Mouse (Mus musculus): Measurements from ENCODE around the gene Atrnl1.
"Not testable (repeated sequence)": the region's sequence is repeated elsewhere in the genome, so short reads cannot be mapped to it uniquely, and the experiment has no call there.

The Atrnl1 gene

DNA sequence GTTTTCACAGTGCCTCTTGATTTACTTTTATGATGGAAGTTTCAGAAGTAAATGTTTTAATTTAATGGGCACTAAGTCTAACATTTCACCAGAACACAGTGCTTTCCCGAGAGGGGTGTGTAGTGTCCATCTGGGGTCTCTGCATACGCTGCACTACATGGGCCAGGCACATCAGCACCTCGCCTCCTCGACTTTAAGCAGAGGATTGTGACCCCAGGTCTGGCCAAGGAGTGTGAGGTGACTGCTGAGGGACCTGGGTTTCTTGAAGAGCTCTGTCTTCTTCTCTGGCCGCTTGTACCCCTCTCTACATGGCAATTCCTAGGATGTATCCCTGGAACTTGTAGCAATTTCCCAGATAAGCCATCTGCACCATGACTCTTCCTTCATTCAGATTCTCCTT lies 422.4 kb downstream of the Atrnl1 start:
- no peak for DNase-seq (ENCODE audit: low spot score)

DNA sequence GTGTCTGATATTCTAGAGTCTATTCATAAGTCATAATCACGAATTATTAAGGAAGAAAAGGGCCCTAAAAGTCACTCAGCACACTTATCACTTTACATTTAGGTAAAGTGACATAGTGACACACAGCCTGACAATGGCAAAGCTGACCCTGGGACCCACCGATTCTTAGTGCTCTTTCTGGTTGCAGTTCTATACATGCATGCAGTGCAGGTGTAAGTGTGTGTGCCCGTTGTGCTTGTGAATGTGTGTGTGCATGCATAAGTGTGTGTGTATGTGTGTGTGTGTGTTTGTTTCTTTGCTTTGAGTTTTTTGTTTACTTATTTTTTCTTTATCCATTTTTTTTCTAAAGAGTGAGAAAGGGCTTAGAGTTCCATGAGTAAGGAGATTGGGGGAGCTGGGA lies 425.3 kb downstream of the Atrnl1 start:
- no peak for DNase-seq (ENCODE audit: low spot score)

DNA sequence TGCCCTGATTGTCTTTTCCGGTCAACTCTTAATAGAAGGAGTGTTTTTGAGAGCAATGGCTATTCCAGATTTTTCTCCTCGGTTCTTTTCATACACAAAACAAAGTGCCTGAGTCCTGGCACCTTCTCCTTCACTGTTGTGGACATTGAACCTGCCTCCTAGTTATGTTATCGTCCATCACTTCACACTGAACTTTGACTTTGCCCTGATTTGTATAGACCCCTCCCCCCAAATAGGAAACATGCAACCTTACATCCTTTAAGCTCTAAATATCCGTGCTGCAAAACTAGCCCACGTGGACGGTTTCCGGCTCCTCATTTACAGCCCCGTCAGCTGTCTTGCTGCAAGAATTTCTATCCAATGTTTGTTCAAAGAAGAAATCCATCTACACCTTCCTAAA lies 432.3 kb downstream of the Atrnl1 start:
- no peak for DNase-seq (ENCODE audit: low spot score)

DNA sequence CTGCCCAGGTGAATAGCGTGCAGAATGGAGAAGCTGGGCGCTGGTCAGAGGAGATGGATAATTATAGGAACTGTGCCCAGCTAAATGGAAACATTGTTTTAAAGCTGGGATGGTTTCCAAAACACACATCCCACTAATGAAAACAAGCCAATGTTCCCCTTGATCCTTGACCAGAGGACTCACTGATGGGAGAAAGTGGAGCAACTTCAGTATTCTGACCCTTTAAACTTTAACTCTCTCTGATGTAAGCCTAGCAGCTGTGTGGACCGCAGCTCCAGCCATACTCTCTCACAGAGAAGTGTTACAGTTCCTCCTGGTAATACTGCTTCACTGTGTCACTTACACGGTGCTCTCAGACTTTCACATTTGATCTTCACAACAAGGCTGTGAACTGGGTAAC lies 432.7 kb downstream of the Atrnl1 start:
- DNase-seq (ENCODE audit: low spot score) = no peak

DNA sequence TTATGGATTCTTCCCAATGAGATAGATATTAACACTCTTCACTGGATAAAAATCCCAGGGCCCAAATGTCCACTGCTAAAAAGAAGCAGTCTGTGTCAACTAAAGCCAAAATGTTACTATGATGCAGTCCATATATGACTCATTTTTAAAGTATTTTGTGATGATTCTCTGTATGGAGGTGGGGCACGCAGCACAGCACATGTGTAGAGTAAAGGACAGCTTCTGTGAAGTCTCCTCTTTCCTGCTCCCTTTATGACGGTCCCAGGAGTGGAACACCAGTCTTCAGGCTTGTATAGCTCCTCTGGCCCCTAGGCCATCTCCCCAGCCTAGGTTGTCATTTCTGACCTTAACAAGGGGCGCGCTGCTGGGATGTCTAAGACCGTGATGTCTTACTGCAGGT lies 434.0 kb downstream of the Atrnl1 start:
- DNase-seq (ENCODE audit: low spot score) = no peak

DNA sequence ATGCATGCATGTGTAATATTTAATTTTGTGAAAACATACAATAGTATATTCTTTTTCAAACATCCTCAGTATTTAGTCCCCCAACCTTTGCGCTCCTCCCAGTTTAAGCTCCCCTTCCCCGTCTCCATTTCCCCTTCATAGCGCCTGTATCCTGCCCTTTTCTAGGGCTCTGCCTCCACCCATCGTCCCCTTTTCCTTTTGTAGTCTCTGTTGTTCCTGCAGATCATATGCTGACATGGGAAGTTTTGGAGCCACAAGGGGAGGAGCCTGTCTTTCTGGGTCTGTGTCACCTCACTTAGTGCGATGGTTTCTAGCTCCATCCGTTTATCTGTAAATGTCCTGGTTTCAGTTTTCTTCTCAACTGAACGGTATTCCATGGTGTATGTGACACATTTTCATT lies 435.8 kb downstream of the Atrnl1 start:
- no peak for DNase-seq (ENCODE audit: low spot score)

DNA sequence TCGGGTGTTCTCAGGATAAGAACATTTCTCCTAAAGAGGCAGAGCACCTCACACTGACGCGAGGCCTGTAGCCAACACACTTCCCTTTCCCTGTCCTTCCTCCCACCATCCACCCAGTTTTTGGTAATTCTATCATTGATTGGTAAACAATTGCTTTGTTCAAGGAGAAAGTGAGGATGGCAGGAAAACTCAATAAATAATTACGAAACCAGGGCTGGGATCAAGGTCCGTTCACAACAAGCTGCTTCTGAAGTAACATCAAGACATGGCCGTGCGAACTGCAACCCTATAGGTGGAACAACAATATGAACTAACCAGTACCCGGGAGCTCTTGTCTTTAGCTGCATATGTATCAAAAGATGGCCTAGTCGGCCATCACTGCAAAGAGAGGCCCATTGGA lies 439.6 kb downstream of the Atrnl1 start:
- DNase-seq (ENCODE audit: low spot score) = not testable (repeated sequence)

DNA sequence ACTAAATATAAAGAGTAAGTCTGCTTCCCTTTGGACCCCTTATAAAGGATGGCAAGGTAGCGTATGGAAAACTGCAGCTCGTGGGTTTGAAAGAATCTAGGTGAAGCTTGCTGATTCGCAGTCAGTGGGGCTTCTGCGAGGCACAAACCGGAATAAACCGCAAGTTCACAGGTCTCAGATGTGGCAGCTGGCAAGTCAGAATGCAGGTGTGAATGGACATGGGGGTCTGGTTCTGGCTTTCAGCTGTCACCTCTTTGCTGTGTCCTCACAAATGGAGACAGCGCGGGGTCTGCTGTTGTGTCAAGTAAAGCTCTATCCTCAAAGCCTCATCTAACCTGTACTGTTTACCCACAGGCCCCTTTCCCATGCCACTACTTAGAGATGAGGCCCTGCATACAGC lies 440.2 kb downstream of the Atrnl1 start:
- no peak for DNase-seq (ENCODE audit: low spot score)

DNA sequence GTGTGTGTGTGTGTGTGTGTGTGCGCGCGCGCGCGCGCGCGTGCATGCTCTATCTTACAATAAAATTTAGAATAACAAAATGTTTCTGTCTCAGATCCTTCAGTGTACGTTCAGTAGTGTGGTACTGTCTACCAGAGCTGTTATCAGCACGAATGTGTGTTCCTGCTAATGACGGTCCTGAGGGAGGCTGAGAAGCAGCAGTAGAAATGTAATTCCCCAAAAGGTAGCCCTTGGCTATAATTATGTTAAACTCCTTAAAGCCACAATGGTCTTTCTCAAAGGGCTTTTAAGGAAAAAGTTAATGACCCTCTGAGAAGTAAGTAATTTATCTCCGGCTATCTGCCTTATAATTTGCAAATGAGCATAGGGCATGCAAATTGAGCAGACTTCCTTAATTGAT lies 441.1 kb downstream of the Atrnl1 start:
- DNase-seq (ENCODE audit: low spot score) = no peak

DNA sequence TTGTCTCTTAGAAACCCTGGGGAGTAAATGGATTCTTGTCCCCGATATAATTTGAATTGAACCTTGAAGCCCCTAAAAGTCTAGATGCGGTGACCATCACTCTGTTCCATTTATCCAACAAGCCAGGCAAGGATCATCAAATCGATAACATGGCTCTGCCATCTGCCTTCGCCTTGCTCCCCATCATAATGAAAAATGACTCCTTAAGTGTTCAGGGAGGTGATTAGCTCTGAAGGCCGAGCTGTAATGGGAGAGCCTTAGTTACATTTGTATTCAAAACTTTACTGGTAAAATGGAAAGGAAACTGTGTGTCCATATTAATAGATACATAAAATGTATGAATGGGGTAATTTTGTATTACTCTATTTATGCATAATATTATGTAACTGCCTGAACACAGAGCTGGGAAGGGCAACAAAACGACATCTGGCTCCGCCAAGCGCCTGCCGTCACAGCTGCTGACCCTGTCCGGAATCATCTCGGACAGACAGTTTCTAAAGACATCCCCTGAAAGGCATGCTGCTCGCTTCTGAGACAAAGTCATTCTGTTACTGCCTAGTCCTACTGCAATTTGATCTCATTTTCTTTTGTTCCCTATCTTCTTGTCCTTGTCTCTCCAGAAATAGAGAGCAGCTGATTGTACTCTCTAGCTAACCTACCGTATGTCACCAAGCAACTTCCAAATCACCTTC lies 441.8 kb downstream of the Atrnl1 start:
- no peak for DNase-seq (ENCODE audit: low spot score)

DNA sequence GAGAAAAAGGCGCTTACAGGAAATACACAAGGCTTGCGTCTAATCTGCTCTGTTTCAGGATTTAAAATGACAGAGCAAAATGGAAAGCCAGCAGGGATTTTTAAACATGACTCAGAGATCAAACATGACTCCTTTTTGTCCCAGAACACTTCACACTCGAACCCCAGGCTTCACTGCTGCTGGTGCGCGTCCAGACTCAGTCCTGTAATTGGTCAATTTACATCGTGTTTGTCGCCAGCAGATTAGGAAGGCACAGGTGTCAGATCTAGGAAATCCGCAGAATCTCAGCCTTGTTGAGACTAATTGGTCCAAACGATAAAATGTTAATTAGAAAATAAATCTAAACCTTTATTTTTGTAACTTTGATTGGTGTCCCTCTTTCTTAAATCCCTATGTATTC lies 448.9 kb downstream of the Atrnl1 start:
- DNase-seq (ENCODE audit: low spot score) = no peak

DNA sequence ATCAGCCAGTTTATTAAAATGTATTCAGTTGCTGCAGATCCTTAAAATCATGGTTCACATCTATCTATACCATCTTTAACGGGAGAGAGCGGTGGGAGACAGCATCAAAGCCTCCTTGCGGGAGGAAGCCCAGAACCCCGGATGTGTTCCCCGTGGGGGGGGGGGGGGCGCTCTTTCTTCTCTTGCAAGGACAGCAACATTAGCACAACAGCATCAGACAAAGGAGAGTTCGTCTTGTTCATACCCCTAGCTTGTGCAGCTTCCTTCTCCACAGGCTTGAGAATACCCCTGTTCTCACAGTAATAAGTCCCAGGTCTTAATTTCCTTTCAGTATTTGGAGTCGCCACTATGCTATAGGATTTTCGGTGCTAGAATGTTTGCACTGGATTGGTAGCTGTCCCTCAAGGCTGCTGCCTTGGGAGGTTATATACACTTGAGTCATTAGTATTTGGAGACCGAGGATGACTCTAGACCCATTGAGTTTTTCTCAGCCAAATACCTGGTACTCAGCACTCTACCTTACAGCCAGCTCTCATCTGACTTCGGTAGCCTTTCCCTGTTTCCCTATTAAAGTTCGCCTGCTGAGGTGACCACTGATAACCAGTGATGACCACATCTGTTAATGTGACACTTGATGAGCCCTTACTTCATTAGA lies 449.5 kb downstream of the Atrnl1 start:
- DNase-seq (ENCODE audit: low spot score) = no peak

DNA sequence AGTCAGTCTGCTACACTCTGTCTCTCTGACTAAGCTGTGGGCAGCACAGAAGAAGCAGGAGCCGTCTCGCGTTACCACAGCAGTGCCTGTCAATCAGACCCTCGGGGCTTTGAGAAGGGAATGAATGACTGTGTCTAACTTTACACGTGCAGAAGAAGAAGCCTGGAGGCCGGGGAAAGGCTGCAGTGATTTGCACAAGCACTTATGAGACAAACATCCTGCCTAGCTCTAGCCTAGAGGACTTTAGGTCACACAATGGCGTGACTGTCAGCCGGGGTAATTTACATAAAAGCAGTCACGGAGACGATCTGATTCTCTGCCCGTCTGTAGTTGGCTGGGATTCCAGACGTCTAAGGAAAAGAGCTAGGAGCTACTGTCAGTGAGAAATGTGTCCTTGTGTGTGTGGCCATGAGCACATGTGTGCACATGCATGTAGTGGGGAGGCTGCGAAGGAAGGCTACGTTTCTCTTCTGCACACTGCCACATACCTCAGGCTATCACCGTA lies 450.1 kb downstream of the Atrnl1 start:
- DNase-seq (ENCODE audit: low spot score) = no peak

DNA sequence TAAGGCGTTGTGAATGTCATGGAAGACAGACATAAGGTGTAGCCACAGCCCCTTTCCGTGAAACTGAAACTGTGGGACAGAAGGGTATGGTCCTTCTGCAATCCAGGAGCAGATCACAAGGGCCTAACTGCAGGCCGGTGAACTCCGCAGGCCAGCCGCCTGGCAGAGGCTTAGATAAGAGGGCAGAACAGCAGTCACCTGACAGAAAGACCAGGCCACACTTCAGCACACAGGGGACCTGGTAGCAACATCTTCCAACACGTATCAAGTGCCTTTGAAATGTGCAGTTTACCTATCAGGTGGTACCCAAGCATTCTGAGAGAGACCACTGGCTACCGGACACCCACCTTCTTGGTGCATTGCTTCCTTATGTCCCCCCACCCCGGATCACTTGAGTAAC lies 451.1 kb downstream of the Atrnl1 start:
- no peak for DNase-seq (ENCODE audit: low spot score)

DNA sequence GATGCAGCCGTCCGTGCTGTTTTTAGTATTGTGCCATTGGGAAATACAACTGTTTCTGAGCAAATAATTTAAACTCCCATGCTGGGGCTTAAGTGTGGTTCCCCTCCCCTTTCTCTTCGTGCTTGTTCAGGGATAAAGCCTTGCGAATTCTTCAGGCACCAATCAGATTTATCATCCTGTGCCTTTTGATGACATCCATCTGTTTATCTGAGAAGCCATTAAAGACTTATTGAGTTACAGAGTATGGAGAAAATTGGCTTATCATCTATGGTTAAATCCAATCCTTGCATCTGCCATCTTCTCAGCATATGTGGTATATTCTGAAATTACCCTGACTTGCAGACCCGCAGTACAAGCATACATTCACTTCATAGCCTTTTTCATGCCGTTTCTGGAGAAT lies 452.7 kb downstream of the Atrnl1 start:
- DNase-seq (ENCODE audit: low spot score) = no peak

DNA sequence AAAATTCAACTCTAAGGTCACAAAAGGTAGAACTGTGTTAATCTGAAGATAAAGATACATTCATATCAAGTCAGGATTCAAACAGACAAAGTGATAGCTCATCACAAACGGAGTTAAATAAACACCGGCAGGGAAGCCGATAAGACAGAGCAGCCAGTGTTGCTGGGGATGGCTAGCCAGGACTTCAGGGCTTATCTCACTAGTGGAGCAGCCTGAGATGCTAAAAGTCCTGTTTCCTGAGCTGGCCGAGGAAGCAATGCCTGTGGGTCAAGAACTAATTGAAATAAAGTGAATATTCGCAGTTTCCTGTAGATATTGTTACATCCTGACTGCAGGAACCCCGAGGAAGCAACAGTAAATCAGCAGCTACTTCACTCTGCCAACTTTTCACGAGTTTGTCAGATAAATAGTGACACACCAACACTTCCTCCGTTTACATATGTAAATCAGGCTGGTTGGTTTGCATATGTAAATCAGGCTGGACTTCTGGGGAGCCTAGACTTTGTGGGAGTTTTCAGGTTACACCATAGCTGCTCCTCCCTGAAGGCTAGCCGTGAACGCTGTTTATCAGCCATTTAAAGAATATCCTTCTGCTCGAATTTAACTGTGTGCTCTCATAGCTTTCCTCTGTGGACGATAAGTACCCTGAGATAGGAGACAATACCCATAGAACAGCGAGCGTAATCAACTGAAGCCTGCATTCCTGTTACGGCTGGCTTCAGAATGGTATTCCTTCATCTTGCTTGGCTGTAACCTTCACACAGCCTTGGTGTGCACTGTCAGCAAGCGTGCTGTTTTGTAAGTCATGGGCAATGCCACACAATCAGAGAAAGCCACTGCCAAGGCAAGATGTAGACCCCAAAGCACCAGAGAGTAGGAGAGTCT lies 453.5 kb downstream of the Atrnl1 start:
- no peak for DNase-seq (ENCODE audit: low spot score)

DNA sequence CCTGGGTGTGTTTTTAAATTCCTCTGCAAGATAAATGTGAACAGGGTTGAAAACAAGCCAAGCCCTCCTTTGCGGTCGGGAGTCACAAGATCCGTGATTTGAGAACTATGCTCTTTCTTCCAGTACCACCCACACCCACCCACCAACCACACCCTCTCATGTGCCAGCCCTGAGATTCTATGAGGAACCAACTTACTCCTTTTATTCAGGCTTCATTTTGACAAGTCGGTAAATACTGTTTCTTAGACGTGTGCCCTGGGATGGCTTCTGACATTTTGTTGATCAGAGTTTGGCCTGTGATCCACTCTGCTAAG lies 454.1 kb downstream of the Atrnl1 start:
- no peak for DNase-seq (ENCODE audit: low spot score)

DNA sequence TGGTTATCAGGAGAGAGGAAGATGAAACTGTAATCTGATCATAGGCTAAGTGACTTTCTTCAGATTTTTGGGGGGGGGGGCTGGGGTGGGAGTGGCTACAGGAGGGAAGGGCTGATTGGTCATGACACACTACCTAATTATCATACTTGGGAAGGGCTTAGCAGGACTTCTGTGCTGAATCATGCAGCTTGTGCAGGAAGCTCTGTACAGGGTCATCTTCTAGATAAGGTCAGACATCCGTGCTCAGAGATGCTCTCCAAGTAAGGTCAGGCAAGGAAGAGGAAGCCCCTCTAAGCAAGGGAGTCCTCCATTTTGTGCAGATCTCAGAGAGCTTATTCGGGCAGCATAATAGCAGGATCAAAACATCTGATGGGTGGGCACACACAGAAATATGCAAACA lies 454.7 kb downstream of the Atrnl1 start:
- DNase-seq (ENCODE audit: low spot score) = no peak

DNA sequence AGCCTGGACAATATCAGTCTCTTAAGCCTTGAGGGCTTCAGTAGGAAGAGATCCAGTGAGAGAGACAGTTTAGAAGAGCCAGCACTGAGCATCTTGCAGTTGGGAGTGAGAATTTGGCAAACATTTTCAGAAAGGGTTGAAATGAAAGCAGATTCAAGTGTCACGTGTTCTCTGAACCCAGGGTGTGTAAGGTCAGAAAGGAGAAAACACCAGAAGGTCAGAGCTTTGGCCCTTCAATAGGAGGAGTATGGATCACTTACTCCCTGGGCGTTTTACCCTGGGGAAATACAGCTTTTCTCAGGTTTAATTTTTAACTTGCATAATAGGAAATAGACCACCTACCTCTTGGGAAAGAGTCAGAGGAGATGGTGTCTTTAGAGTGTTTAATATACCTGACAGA lies 457.3 kb downstream of the Atrnl1 start:
- no peak for DNase-seq (ENCODE audit: low spot score)

DNA sequence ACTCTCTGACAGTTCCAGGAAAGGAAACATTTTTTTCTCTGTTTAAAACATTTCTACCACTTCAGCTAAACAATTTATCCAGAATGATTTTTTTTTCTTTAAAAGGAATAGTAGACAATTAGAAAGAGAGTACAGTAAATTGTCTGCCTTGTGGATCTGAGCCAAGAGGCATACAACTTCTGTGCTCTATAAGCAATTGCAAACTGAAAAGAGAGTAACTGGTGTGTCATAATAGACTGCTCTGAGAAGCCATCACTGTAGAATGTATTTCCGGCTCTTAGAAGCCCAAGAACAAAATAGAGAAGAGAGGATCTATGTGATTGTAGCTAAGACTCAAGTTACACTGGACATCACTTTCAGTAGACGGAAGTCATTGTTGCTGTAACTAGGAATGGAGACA lies 458.1 kb downstream of the Atrnl1 start:
- DNase-seq (ENCODE audit: low spot score) = no peak

DNA sequence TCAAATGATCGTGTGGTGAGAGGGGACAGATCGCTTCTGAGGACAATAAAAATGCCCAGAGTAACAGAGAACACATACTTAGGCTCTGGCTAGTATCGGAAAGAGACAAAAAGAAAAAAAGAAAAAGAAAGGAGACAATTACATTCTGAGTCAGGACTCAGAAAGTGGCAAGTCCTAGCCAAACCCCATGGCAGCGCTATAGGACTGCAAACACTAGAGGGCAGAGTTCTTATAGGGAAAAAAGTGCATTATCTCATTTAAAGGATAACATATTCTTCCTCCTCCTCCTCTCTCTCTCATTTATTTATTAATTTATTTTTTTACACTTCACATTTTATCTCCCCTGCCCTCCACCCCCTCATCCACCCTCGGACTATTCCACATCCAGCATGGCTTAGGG lies 461.6 kb downstream of the Atrnl1 start:
- DNase-seq (ENCODE audit: low spot score) = no peak

DNA sequence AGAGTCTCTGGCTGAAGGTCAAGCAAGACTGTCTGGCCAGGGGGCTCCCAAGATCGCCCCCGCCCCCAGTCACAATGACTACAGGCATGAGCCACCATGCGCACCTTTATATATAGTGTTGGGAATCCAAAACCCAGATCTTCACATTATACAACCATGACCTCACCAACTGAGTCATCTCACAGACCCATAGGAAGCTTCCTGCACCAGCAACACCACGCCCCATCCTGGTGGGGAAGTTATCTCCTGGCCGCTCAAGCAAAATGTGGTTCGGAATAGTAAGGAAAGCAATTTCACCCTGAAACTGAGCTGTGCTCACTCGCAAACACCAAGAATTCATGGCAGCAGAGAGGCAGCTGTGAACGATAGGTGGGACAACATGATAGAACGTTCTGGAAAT lies 462.0 kb downstream of the Atrnl1 start:
- DNase-seq (ENCODE audit: low spot score) = no peak

DNA sequence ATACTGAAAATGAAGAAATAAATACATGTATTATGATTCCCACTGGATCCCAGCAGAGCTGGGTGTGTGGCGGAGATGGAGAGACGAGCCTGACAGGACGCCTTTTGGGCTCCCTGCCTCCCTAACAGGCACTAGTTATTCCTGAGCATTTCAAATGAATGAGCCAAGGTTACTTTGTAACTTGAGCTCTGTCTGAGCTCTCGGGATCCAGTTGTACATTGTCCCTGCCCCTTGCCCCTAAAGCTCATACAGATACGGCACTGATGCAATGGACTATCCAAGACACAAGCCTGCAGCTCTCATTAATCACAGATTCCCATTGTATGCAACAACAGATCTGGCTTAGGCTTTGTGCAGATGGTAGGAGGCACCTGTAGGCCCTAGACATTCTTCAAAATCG lies 464.4 kb downstream of the Atrnl1 start:
- no peak for DNase-seq (ENCODE audit: low spot score)

Measured in urinary bladder, postnatal 25 days (tissue).